Mouse (Mus musculus): Measurements from ENCODE around the gene Pom121. TPM values are rescaled to one million over a fixed set of nuclear protein-coding genes. Genes with fewer than 3 reads are reported as not detected.

Gene Pom121
- 10.1 and 12.6 TPM in 2 replicates for polyA plus RNA-seq (2012; rRNA removed)

DNA sequence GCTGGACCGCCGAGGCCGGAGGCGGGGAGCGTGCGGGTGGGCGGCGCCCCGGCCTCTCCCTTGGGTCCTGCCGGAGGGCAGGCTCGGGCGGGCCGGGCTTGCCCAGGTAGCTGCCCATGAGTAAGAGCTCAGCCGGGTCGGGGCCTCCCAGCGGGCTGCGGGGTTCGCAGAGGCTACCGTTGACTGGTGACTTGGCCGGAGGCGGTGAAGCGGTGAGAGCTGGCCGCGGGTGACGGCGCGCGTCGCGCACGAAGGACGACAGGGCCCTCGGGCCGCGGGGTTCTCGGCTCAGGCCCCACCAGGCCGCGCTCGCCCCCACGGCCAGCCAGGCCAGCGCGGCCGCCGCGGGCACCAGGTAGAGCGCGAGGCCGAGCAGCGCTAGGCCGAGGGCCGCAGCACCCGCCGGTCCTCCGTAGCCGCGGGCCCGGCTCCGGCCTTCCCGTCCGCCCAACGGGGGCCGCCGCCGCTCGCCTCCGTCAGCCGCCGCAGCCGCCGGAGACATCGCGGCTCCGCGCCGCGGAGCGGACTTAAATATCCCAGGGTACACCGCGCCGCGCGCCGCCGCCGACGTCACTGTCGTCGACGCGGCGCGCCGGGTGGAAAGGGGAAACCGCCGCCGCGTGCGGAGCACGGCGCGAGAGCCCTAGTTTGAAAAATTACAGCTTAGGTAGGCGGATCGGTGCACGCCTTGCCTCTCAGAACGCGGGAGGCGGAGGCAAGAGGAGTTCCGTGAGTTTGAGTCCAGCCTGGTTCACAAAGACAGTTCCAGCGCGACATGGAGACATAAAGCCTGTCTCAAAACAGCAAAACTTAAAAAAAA lies at the start of gene Pom121:
Pom121 (minus strand) TSS at position 543 of the 820 bp plus-strand sequence.
- Histone ChIP-seq H3K27ac (ENCODE audit: insufficient read depth, low read depth, low read length) (peak within 1 kb of the TSS; percentile 67), H3K4me1 (ENCODE audit: control insufficient read depth, insufficient read depth, low read length) (peaks cover 7% of the 10 kb centered on the region; the same call in 1 of the 2 replicates), H3K4me3 (ENCODE audit: insufficient read depth, low read depth, low read length) (peak within 1 kb of the TSS; percentile 97), H3K36me3 (ENCODE audit: control insufficient read depth, insufficient read depth, low read length) (no peaks in the 10 kb centered on the region; the same call in 1 of the 2 replicates), H3K27me3 (replicated peaks; ENCODE audit: control insufficient read depth, insufficient read depth, low read length) (no peaks in the 10 kb centered on the region)
- under 1% methylated on average over 109 of the region's 110 CpGs for WGBS
- TF ChIP-seq CTCF (conservative IDR thresholded peaks at IDR 0.05; ENCODE audit: insufficient read depth, insufficient read length, low read depth, low read length) (no peak), POLR2A (IDR thresholded peaks at IDR 0.05; ENCODE audit: low read depth, low read length) (no peak)
- DNase-seq, result peak; percentile 91

DNA sequence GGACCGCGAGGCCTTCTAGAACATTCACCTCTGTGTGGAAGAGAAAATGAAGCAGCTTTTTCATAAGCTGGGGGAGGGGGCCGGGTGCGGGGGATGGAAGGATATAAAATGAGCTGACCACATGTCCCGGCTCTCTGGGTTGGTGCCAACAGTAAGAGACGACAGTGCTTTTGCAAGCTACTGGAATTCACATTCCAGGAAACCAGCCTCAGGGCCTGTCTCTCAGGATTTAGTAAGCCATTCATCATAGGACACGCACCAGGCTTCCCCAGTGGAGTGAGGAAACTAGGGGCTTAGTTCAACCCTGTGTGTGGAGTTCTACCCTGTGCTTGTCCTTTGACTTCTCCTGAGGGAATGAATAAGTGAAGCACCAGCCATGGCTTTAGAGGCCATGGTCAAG lies 48.1 kb upstream of the Pom121 start:
- no peaks in the 10 kb centered on the region for H3K36me3 ChIP-seq (ENCODE audit: control insufficient read depth, insufficient read depth, low read length)

DNA sequence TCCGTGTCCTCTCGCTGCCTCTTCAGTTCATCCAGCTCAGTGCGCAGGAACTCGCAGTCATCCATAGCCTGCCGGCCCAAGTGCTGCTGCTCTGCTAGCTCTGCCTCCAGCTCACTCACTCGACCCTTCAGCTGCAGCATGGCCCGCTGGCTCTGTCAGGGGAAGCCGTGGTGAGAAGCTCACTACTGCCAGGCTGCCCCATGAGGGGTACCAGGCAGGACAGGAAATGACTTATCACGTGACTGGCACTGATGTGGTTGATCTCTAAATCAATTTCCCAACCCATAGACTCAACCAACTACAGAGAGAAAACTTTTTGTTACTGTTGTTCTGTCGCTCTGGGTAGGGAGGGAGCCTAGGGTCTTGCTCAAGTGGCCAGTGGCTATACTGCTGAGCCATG lies 40.7 kb upstream of the Pom121 start:
- H3K36me3 ChIP-seq (ENCODE audit: control insufficient read depth, insufficient read depth, low read length), result no peaks in the 10 kb centered on the region
- TF ChIP-seq CTCF (conservative IDR thresholded peaks at IDR 0.05; ENCODE audit: insufficient read depth, insufficient read length, low read depth, low read length), result no peak
- no peak for TF ChIP-seq POLR2A (IDR thresholded peaks at IDR 0.05; ENCODE audit: low read depth, low read length)
- no peak overlapping the region for H3K4me3 ChIP-seq (ENCODE audit: insufficient read depth, low read depth, low read length)
- no peaks in the 10 kb centered on the region for H3K27me3 ChIP-seq (replicated peaks; ENCODE audit: control insufficient read depth, insufficient read depth, low read length)
- H3K4me1 ChIP-seq (ENCODE audit: control insufficient read depth, insufficient read depth, low read length), result no peaks in the 10 kb centered on the region
- no peak overlapping the region for H3K27ac ChIP-seq (ENCODE audit: insufficient read depth, low read depth, low read length)
- WGBS, result 94% methylated on average over 10 of the region's 10 CpGs
- no peak for DNase-seq

More for the DNA sequence above, 48.1 kb upstream of the Pom121 start:
- Histone ChIP-seq H3K4me1 (ENCODE audit: control insufficient read depth, insufficient read depth, low read length) (no peaks in the 10 kb centered on the region), H3K27me3 (replicated peaks; ENCODE audit: control insufficient read depth, insufficient read depth, low read length) (no peaks in the 10 kb centered on the region), H3K27ac (ENCODE audit: insufficient read depth, low read depth, low read length) (no peak overlapping the region), H3K4me3 (ENCODE audit: insufficient read depth, low read depth, low read length) (no peak overlapping the region)
- TF ChIP-seq CTCF (conservative IDR thresholded peaks at IDR 0.05; ENCODE audit: insufficient read depth, insufficient read length, low read depth, low read length) (no peak), POLR2A (IDR thresholded peaks at IDR 0.05; ENCODE audit: low read depth, low read length) (no peak)
- DNase-seq, result peak; percentile 55
- 46% methylated on average over 7 of the region's 7 CpGs for WGBS

DNA sequence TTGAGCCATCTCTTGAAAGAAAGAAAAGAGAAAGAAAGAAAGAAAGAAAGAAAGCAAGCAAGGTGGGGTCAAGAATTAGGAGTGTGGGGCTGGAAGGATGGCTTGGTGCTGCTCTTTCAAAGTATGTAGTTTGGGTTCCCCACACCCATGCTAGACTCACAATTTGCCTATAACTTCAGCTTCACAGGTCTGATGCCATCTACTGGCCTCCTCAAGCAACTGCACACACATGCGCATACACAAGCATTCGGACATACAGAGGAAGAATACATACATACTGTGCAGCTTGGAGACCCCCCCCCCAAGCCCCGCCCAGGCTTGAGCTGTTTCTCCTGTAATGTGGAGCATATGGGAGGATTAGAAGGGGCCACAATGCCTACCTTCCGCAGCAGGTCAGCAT lies 39.5 kb upstream of the Pom121 start:
- no peak overlapping the region for H3K4me3 ChIP-seq (ENCODE audit: insufficient read depth, low read depth, low read length)
- no peak overlapping the region for H3K27ac ChIP-seq (ENCODE audit: insufficient read depth, low read depth, low read length)
- WGBS, result 100% methylated on average over 4 of the region's 4 CpGs
- H3K27me3 ChIP-seq (replicated peaks; ENCODE audit: control insufficient read depth, insufficient read depth, low read length), result no peaks in the 10 kb centered on the region
- no peak for TF ChIP-seq CTCF (conservative IDR thresholded peaks at IDR 0.05; ENCODE audit: insufficient read depth, insufficient read length, low read depth, low read length)
- TF ChIP-seq POLR2A (IDR thresholded peaks at IDR 0.05; ENCODE audit: low read depth, low read length), result no peak
- H3K36me3 ChIP-seq (ENCODE audit: control insufficient read depth, insufficient read depth, low read length), result no peaks in the 10 kb centered on the region
- no peaks in the 10 kb centered on the region for H3K4me1 ChIP-seq (ENCODE audit: control insufficient read depth, insufficient read depth, low read length)
- DNase-seq, result no peak

DNA sequence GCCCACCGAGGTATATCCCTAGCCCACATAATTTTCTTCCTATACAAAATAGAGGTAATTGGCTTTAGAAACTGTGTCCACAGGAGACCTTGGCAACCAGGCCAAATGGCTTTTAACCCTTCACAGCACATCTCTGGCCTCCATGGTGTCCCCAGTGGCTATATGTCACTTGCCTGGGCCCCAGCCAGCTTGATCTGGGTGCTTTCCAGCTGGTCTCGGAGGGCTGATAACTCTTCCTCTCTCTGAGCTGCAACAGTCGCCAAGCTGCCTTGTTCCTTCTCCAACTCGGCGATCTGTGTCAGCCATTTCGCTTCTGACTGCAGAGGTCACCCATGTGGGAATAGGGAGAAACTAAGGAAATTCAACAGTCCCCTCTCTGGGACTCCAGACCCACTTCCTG lies 36.8 kb upstream of the Pom121 start:
- no peak overlapping the region for H3K4me3 ChIP-seq (ENCODE audit: insufficient read depth, low read depth, low read length)
- H3K4me1 ChIP-seq (ENCODE audit: control insufficient read depth, insufficient read depth, low read length), result no peaks in the 10 kb centered on the region
- H3K27me3 ChIP-seq (replicated peaks; ENCODE audit: control insufficient read depth, insufficient read depth, low read length), result no peaks in the 10 kb centered on the region
- H3K36me3 ChIP-seq (ENCODE audit: control insufficient read depth, insufficient read depth, low read length), result no peaks in the 10 kb centered on the region
- TF ChIP-seq CTCF (conservative IDR thresholded peaks at IDR 0.05; ENCODE audit: insufficient read depth, insufficient read length, low read depth, low read length) (no peak), POLR2A (IDR thresholded peaks at IDR 0.05; ENCODE audit: low read depth, low read length) (no peak)
- DNase-seq, result no peak
- H3K27ac ChIP-seq (ENCODE audit: insufficient read depth, low read depth, low read length), result no peak overlapping the region
- WGBS, result 68% methylated on average over 6 of the region's 6 CpGs

DNA sequence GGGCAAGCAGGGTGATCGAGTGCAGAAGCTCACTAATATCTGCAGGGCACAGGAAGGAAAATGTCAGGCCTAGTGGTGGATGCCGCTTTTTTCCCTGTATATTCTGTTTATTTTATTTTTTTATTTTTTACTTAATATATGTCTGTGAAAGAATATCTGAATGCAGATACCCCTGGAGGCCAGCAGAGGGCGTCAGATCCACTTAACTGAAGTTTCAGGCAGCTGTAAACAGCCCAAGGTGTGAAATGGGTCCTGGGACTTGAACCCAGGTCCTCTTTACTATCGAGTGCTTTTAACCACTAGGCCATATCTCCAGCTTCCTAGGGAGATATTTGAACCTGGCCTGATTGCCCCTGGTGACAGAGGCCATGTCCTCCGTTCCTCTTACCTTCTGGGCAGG lies 34.4 kb upstream of the Pom121 start:
- H3K36me3 ChIP-seq (ENCODE audit: control insufficient read depth, insufficient read depth, low read length), result no peaks in the 10 kb centered on the region
- 73% methylated on average over 5 of the region's 5 CpGs for WGBS
- no peak overlapping the region for H3K4me3 ChIP-seq (ENCODE audit: insufficient read depth, low read depth, low read length)
- H3K27me3 ChIP-seq (replicated peaks; ENCODE audit: control insufficient read depth, insufficient read depth, low read length), result no peaks in the 10 kb centered on the region
- H3K27ac ChIP-seq (ENCODE audit: insufficient read depth, low read depth, low read length), result no peak overlapping the region
- H3K4me1 ChIP-seq (ENCODE audit: control insufficient read depth, insufficient read depth, low read length), result no peaks in the 10 kb centered on the region
- no peak for DNase-seq
- no peak for TF ChIP-seq POLR2A (IDR thresholded peaks at IDR 0.05; ENCODE audit: low read depth, low read length)
- peak; percentile 48 for TF ChIP-seq CTCF (conservative IDR thresholded peaks at IDR 0.05; ENCODE audit: insufficient read depth, insufficient read length, low read depth, low read length)

DNA sequence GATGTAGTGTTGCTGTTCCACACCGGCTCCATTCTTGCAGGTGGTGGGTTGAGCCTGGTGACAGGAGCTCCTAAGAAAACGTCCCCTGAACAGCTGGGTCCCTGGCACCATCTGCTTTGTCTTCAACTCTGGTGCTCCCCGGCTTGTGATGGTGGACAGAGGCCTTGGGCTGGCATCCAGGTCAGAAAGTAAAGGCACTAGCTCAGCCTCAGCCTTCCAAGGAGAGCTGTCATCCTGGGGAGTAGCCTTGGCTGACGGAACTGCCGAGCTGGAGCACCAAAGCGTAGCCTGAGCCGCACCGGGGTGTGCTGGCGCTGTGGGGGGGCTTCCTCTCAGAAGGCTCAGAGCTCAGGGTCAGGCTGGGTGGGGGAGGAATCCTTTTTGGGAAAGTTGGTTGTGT lies 15.9 kb upstream of the Pom121 start:
- no peaks in the 10 kb centered on the region for H3K36me3 ChIP-seq (ENCODE audit: control insufficient read depth, insufficient read depth, low read length)
- no peak overlapping the region for H3K27ac ChIP-seq (ENCODE audit: insufficient read depth, low read depth, low read length)
- H3K4me3 ChIP-seq (ENCODE audit: insufficient read depth, low read depth, low read length), result no peak overlapping the region
- no peak for DNase-seq
- H3K27me3 ChIP-seq (replicated peaks; ENCODE audit: control insufficient read depth, insufficient read depth, low read length), result no peaks in the 10 kb centered on the region
- 83% methylated on average over 9 of the region's 9 CpGs for WGBS
- no peaks in the 10 kb centered on the region for H3K4me1 ChIP-seq (ENCODE audit: control insufficient read depth, insufficient read depth, low read length)
- TF ChIP-seq POLR2A (IDR thresholded peaks at IDR 0.05; ENCODE audit: low read depth, low read length) (no peak), CTCF (conservative IDR thresholded peaks at IDR 0.05; ENCODE audit: insufficient read depth, insufficient read length, low read depth, low read length) (no peak)

All from kidney, adult 2 months (tissue).